Mouse (Mus musculus) megakaryocyte, embryonic 14.5 days (primary cell): ENCODE results near the gene 4932438H23Rik. TPM values are rescaled to one million over a fixed set of nuclear protein-coding genes. Genes with fewer than 3 reads are reported as not detected.

Experiments used
- H3K27me3 ChIP-seq: replicated peaks from 2 replicates; pipeline ENCODE3; 2012; ENCODE audit warnings: inconsistent platforms
- H3K36me3 ChIP-seq: replicated peaks from 2 replicates; pipeline ENCODE3; 2012; ENCODE audit warnings: low read length, inconsistent platforms, mixed read lengths
- H3K4me1 ChIP-seq: 2 replicates; pipeline ENCODE4 v1.6.1; 2012; ENCODE audit warnings: inconsistent platforms
- H3K4me3 ChIP-seq: replicated peaks from 2 replicates; pipeline ENCODE3; 2012; ENCODE audit warnings: moderate library complexity, mild to moderate bottlenecking, inconsistent platforms
- H3K9me3 ChIP-seq: 2 replicates; pipeline ENCODE4 v1.6.1; 2012; ENCODE audit warnings: inconsistent platforms
- FLI1 ChIP-seq: IDR thresholded peaks from 2 replicates; pipeline ENCODE4 v1.6.1; 2012; ENCODE audit warnings: low read length, inconsistent platforms, mixed read lengths
- GATA1 ChIP-seq: IDR thresholded peaks from 3 replicates; pipeline ENCODE4 v1.6.1; 2012; ENCODE audit warnings: mixed read lengths, low read length, inconsistent platforms, borderline replicate concordance
- polyA plus RNA-seq: library from polyadenylated mRNA; stranded (reverse); fragments of >175 nt; gene quantifications from 2 replicates; pipeline ENCODE4 v1.2.3, GENCODE M21; 2012; ENCODE audit warnings: low replicate concordance; ENCODE audit not compliant: insufficient read depth

The 4932438H23Rik gene
- polyA plus RNA-seq, 1 experiment = not detected

GRCm38 (mm10) chr16:91043461-91044248 is 51.3 kb downstream of the 4932438H23Rik start:
- Histone ChIP-seq H3K36me3 (peaks cover 31% of the 10 kb centered on the region), H3K4me3 (peak overlapping the region; percentile 100), H3K4me1 (peaks cover 45% of the 10 kb centered on the region), H3K27me3 (peaks cover 2% of the 10 kb centered on the region), H3K9me3 (no peaks in the 10 kb centered on the region)
- TF ChIP-seq FLI1 (no peak), GATA1 (no peak)

GRCm38 (mm10) chr16:91042640-91043039 is 52.3 kb downstream of the 4932438H23Rik start:
- H3K27me3 ChIP-seq = no peaks in the 10 kb centered on the region
- H3K36me3 ChIP-seq = peaks cover 42% of the 10 kb centered on the region
- H3K4me1 ChIP-seq = peaks cover 48% of the 10 kb centered on the region
- H3K4me3 ChIP-seq = peak overlapping the region; percentile 100
- H3K9me3 ChIP-seq = no peaks in the 10 kb centered on the region
- TF ChIP-seq FLI1 (no peak), GATA1 (no peak)

GRCm38 (mm10) chr16:91035866-91036265 is 59.1 kb downstream of the 4932438H23Rik start:
- Histone ChIP-seq H3K36me3 (peaks cover 96% of the 10 kb centered on the region), H3K27me3 (no peaks in the 10 kb centered on the region), H3K4me1 (peaks cover 13% of the 10 kb centered on the region), H3K9me3 (no peaks in the 10 kb centered on the region), H3K4me3 (no peak overlapping the region)
- TF ChIP-seq FLI1 (no peak), GATA1 (no peak)

- Histone ChIP-seq H3K4me3 (no peak overlapping the region), H3K9me3 (no peaks in the 10 kb centered on the region), H3K27me3 (no peaks in the 10 kb centered on the region), H3K36me3 (peaks cover 98% of the 10 kb centered on the region), H3K4me1 (no peaks in the 10 kb centered on the region)
- TF ChIP-seq GATA1 = no peak
- TF ChIP-seq FLI1 = no peak
These were observed 64.2 kb downstream of the 4932438H23Rik start for GRCm38 (mm10) chr16:91030751-91031150.

GRCm38 (mm10) chr16:91029901-91030300 is 65.0 kb downstream of the 4932438H23Rik start:
- H3K4me3 ChIP-seq = no peak overlapping the region
- TF ChIP-seq GATA1 (no peak), FLI1 (no peak)
- peaks cover 99% of the 10 kb centered on the region for H3K36me3 ChIP-seq

GRCm38 (mm10) chr16:91029161-91029743 is 65.7 kb downstream of the 4932438H23Rik start:
- H3K27me3 ChIP-seq = no peaks in the 10 kb centered on the region
- H3K4me3 ChIP-seq = no peak overlapping the region
- H3K36me3 ChIP-seq = peaks cover 100% of the 10 kb centered on the region
- TF ChIP-seq GATA1 (no peak), FLI1 (no peak)
- H3K4me1 ChIP-seq = no peaks in the 10 kb centered on the region
- H3K9me3 ChIP-seq = 0 out of 2 replicates have a peak, but pooled peaks cover 3% of the 10 kb centered on the region

More at GRCm38 (mm10) chr16:91029901-91030300, 65.0 kb downstream of the 4932438H23Rik start:
- H3K9me3 ChIP-seq = no peaks in the 10 kb centered on the region
- no peaks in the 10 kb centered on the region for H3K27me3 ChIP-seq
- no peaks in the 10 kb centered on the region for H3K4me1 ChIP-seq

- TF ChIP-seq FLI1 (no peak), GATA1 (no peak)
- Histone ChIP-seq H3K4me3 (no peak overlapping the region), H3K36me3 (peaks cover 98% of the 10 kb centered on the region), H3K9me3 (peaks cover 5% of the 10 kb centered on the region; the same call in 1 of the 2 replicates), H3K4me1 (no peaks in the 10 kb centered on the region), H3K27me3 (no peaks in the 10 kb centered on the region)
These were observed 68.6 kb downstream of the 4932438H23Rik start for GRCm38 (mm10) chr16:91026290-91026689.

- Histone ChIP-seq H3K4me1 (peaks cover 3% of the 10 kb centered on the region; the same call in 1 of the 2 replicates), H3K36me3 (peaks cover 98% of the 10 kb centered on the region), H3K27me3 (no peaks in the 10 kb centered on the region), H3K4me3 (no peak overlapping the region), H3K9me3 (peaks cover 5% of the 10 kb centered on the region; the same call in 1 of the 2 replicates)
- no peak for TF ChIP-seq FLI1
- no peak for TF ChIP-seq GATA1
These were observed 71.5 kb downstream of the 4932438H23Rik start for GRCm38 (mm10) chr16:91023384-91023783.

- TF ChIP-seq GATA1 (no peak), FLI1 (no peak)
- peaks cover 5% of the 10 kb centered on the region; the same call in 1 of the 2 replicates for H3K9me3 ChIP-seq
These were observed 74.0 kb downstream of the 4932438H23Rik start for GRCm38 (mm10) chr16:91020842-91021483.

More at GRCm38 (mm10) chr16:91020842-91021483, 74.0 kb downstream of the 4932438H23Rik start:
- H3K4me1 ChIP-seq = peaks cover 3% of the 10 kb centered on the region; the same call in 1 of the 2 replicates
- peaks cover 96% of the 10 kb centered on the region for H3K36me3 ChIP-seq
- H3K4me3 ChIP-seq = no peak overlapping the region
- H3K27me3 ChIP-seq = no peaks in the 10 kb centered on the region
